Comparison of ENCODE assay signal across 8 mouse cellular contexts in genomic region chr2:31164841-31165455, GRCm38 (mm10). TPM values are rescaled to one million over a fixed set of nuclear protein-coding genes. Genes with fewer than 3 reads are reported as not detected.
DNase-seq lines count a peak whose midpoint lies in the region; ATAC-seq and TF ChIP-seq lines count a peak whose summit lies in the region.

No protein-coding gene starts in this region.

- peak; percentile 24 to 60 for DNase-seq in frontal cortex, adult 2 months (ENCODE audit: extremely low spot score in 1 of 2, low spot score in 1 of 2)
- DNase-seq in frontal cortex, postnatal 14 days (ENCODE audit: low spot score in 2 of 2) = no peak
- peak; percentile 51 for DNase-seq in CD4-positive helper T cell, adult 2 months (ENCODE audit: low read depth, low spot score)
- DNase-seq in liver, embryonic 14.5 days (ENCODE audit: low read depth in 3 of 3, low spot score in 3 of 3) = no peak
- DNase-seq in testis, postnatal 10 days (ENCODE audit: low spot score) = no peak
- DNase-seq in hindbrain, embryonic 11.5 days (ENCODE audit: low spot score) = no peak

- TF ChIP-seq EP300 in liver, embryonic 14.5 days (IDR thresholded peaks at IDR 0.05; ENCODE audit: low read depth) = no peak

- whole genome bisulfite sequencing in embryonic facial prominence, embryonic 12.5 days = 23% methylated on average over 5 of the region's 5 CpGs
- WGBS in intestine, embryonic 16.5 days = 31% methylated on average over 5 of the region's 5 CpGs
- WGBS in liver, embryonic 14.5 days (ENCODE audit: insufficient replicate concordance) = 40% methylated on average over 5 of the region's 5 CpGs
- 51% methylated on average over 5 of the region's 5 CpGs for WGBS in hindbrain, embryonic 11.5 days

- peak overlapping the region; percentile 55 for H3K27ac ChIP-seq in embryonic facial prominence, embryonic 12.5 days
- peak overlapping the region; percentile 90 for H3K27ac ChIP-seq in intestine, embryonic 16.5 days (ENCODE audit: low read length)
- H3K27ac ChIP-seq in liver, embryonic 14.5 days = no peak overlapping the region
- no peak overlapping the region for H3K27ac ChIP-seq in hindbrain, embryonic 11.5 days (ENCODE audit: low read depth, low read length)

- no peak overlapping the region for H3K4me3 ChIP-seq in embryonic facial prominence, embryonic 12.5 days
- no peak overlapping the region for H3K4me3 ChIP-seq in intestine, embryonic 16.5 days (ENCODE audit: low read length)
- H3K4me3 ChIP-seq in liver, embryonic 14.5 days (ENCODE audit: insufficient read depth in 1 of 2, low read depth in 2 of 2, low read length in 2 of 2) = no peak overlapping the region
- H3K4me3 ChIP-seq in hindbrain, embryonic 11.5 days (ENCODE audit: low read depth, low read length) = no peak overlapping the region

- peak overlapping the region; percentile 19; the same call in 1 of the 2 replicates for H3K9ac ChIP-seq in embryonic facial prominence, embryonic 12.5 days
- no peak overlapping the region for H3K9ac ChIP-seq in intestine, embryonic 16.5 days (ENCODE audit: low read depth, low read length)
- no peak overlapping the region for H3K9ac ChIP-seq in liver, embryonic 14.5 days (replicated peaks)
- H3K9ac ChIP-seq in hindbrain, embryonic 11.5 days (ENCODE audit: low read depth, low read length) = no peak overlapping the region

- H3K4me2 ChIP-seq in embryonic facial prominence, embryonic 12.5 days (replicated peaks) = no peak overlapping the region; the same call in 1 of the 2 replicates
- H3K4me2 ChIP-seq in intestine, embryonic 16.5 days (ENCODE audit: low read depth, low read length) = no peak overlapping the region
- H3K4me2 ChIP-seq in liver, embryonic 14.5 days (ENCODE audit: low read depth) = no peak overlapping the region
- H3K4me2 ChIP-seq in hindbrain, embryonic 11.5 days (replicated peaks; ENCODE audit: low read depth, low read length) = no peak overlapping the region

- TF ChIP-seq CTCF in liver, embryonic 14.5 days (IDR thresholded peaks at IDR 0.05; ENCODE audit: low read depth) = no peak

- H3K9me3 ChIP-seq in embryonic facial prominence, embryonic 12.5 days = no peaks in the 10 kb centered on the region
- H3K9me3 ChIP-seq in intestine, embryonic 16.5 days (ENCODE audit: control insufficient read depth, low read length) = no peaks in the 10 kb centered on the region
- no peaks in the 10 kb centered on the region for H3K9me3 ChIP-seq in liver, embryonic 14.5 days (ENCODE audit: control insufficient read depth, low read length)
- H3K9me3 ChIP-seq in hindbrain, embryonic 11.5 days (ENCODE audit: control insufficient read depth, low read length) = no peaks in the 10 kb centered on the region

- H3K27me3 ChIP-seq in embryonic facial prominence, embryonic 12.5 days = no peaks in the 10 kb centered on the region
- no peaks in the 10 kb centered on the region for H3K27me3 ChIP-seq in intestine, embryonic 16.5 days (replicated peaks; ENCODE audit: control insufficient read depth, insufficient read depth, low read length)
- H3K27me3 ChIP-seq in liver, embryonic 14.5 days (ENCODE audit: control insufficient read depth, insufficient read depth, low read length) = no peaks in the 10 kb centered on the region
- no peaks in the 10 kb centered on the region for H3K27me3 ChIP-seq in hindbrain, embryonic 11.5 days (ENCODE audit: control insufficient read depth, insufficient read depth, low read length)

- H3K36me3 ChIP-seq in embryonic facial prominence, embryonic 12.5 days = peaks cover 28% of the 10 kb centered on the region
- H3K36me3 ChIP-seq in intestine, embryonic 16.5 days (ENCODE audit: control insufficient read depth, insufficient read depth, low read length) = peaks cover 6% of the 10 kb centered on the region
- peaks cover 16% of the 10 kb centered on the region for H3K36me3 ChIP-seq in liver, embryonic 14.5 days (replicated peaks; ENCODE audit: control insufficient read depth, insufficient read depth, low read depth)
- H3K36me3 ChIP-seq in hindbrain, embryonic 11.5 days (ENCODE audit: control insufficient read depth, insufficient read depth, low read length) = 0 out of 2 replicates have a peak, but pooled peaks cover 2% of the 10 kb centered on the region

- ATAC-seq in embryonic facial prominence, embryonic 12.5 days (ENCODE audit: insufficient number of reproducible peaks, insufficient read depth, low FRiP score, low TSS enrichment) = no peak
- ATAC-seq in intestine, embryonic 16.5 days = peak; percentile 75
- ATAC-seq in liver, embryonic 14.5 days (ENCODE audit: insufficient read depth) = peak; percentile 13; the same call in 1 of the 2 replicates
- ATAC-seq in hindbrain, embryonic 11.5 days (ENCODE audit: low FRiP score) = no peak

- H3K4me1 ChIP-seq in embryonic facial prominence, embryonic 12.5 days = peaks cover 18% of the 10 kb centered on the region
- H3K4me1 ChIP-seq in intestine, embryonic 16.5 days (ENCODE audit: control insufficient read depth, insufficient read depth, low read length) = peaks cover 24% of the 10 kb centered on the region
- H3K4me1 ChIP-seq in liver, embryonic 14.5 days (replicated peaks; ENCODE audit: control insufficient read depth in 2 of 2, insufficient read depth in 2 of 2, low read length in 1 of 2) = peaks cover 9 to 21% of the 10 kb centered on the region in 2 experiments
- H3K4me1 ChIP-seq in hindbrain, embryonic 11.5 days (replicated peaks; ENCODE audit: control insufficient read depth, insufficient read depth, low read length) = no peaks in the 10 kb centered on the region

RNA-seq across cellular contexts. Expression of gene Gpr107, which starts 12.8 kb away (rescaled TPM):
- 28.0 and 30.4 TPM in 2 replicates for polyA plus RNA-seq in frontal cortex, adult 2 months (2012; rRNA removed)
- 37.5 and 41.1 TPM in 2 replicates for polyA plus RNA-seq in embryonic facial prominence, embryonic 12.5 days (2016; fragmentation: Nextera tagmentation; extraction: Ambion mirVana)
- polyA plus RNA-seq in intestine, embryonic 16.5 days (2015; fragmentation: Nextera tagmentation; extraction: Ambion mirVana) = 30.4 and 32.5 TPM in 2 replicates
- 4.5 and 5.4 TPM in 2 replicates for polyA plus RNA-seq in liver, embryonic 14.5 days (2012; rRNA removed)
- polyA plus RNA-seq in liver, embryonic 14.5 days (2014; fragmentation: Nextera tagmentation; extraction: Ambion mirVana) = 7.0 and 8.6 TPM in 2 replicates
- 25.9 and 35.8 TPM in 2 replicates for polyA plus RNA-seq in hindbrain, embryonic 11.5 days (2014; fragmentation: Nextera tagmentation; extraction: Ambion mirVana)

RNA-seq across cellular contexts. Expression of gene Fnbp1, which starts 23.1 kb away (rescaled TPM):
- 95.9 and 101 TPM in 2 replicates for polyA plus RNA-seq in frontal cortex, adult 2 months (2012; rRNA removed)
- polyA plus RNA-seq in embryonic facial prominence, embryonic 12.5 days (2016; fragmentation: Nextera tagmentation; extraction: Ambion mirVana) = 24.0 and 26.3 TPM in 2 replicates
- 19.0 and 21.1 TPM in 2 replicates for polyA plus RNA-seq in intestine, embryonic 16.5 days (2015; fragmentation: Nextera tagmentation; extraction: Ambion mirVana)
- 4.8 and 6.4 TPM in 2 replicates for polyA plus RNA-seq in liver, embryonic 14.5 days (2012; rRNA removed)
- polyA plus RNA-seq in liver, embryonic 14.5 days (2014; fragmentation: Nextera tagmentation; extraction: Ambion mirVana) = 3.9 and 4.3 TPM in 2 replicates
- 13.7 and 14.4 TPM in 2 replicates for polyA plus RNA-seq in hindbrain, embryonic 11.5 days (2014; fragmentation: Nextera tagmentation; extraction: Ambion mirVana)

Comparison
In these comparisons a context has a peak if more than half of its experiments do, and no peak if none do; other contexts are left out.
1. DNase-seq: peak in frontal cortex, adult 2 months (2 of 2) and CD4-positive helper T cell, adult 2 months (single experiment); none in frontal cortex, postnatal 14 days (0 of 2), liver, embryonic 14.5 days (0 of 3), testis, postnatal 10 days (single experiment) and hindbrain, embryonic 11.5 days (single experiment).
2. ATAC-seq: peak in intestine, embryonic 16.5 days (single experiment) and liver, embryonic 14.5 days (single experiment); none in embryonic facial prominence, embryonic 12.5 days (single experiment) and hindbrain, embryonic 11.5 days (single experiment).
3. H3K27ac ChIP-seq: peak in embryonic facial prominence, embryonic 12.5 days (single experiment) and intestine, embryonic 16.5 days (single experiment); none in liver, embryonic 14.5 days (single experiment) and hindbrain, embryonic 11.5 days (single experiment).